Mouse (Mus musculus) retina, embryonic 14.5 days (tissue): ENCODE measurements around the gene Adgrg6.
A peak's percentile ranks its signal among the peaks of the same experiment; 100 is the strongest.

Experiments
- DNase-seq: peaks from one replicate; pipeline ENCODE4 v3.0.0-alpha.2; 2015; ENCODE audit warnings: low spot score

Adgrg6 gene

GRCm38 (mm10) chr10:14483257-14483656, 62.2 kb downstream of the Adgrg6 start:
- no peak for DNase-seq

- no peak for DNase-seq
Measured at GRCm38 (mm10) chr10:14482483-14482882, 63.0 kb downstream of the Adgrg6 start.

- no peak for DNase-seq
Measured at GRCm38 (mm10) chr10:14480928-14481327, 64.5 kb downstream of the Adgrg6 start.

GRCm38 (mm10) chr10:14476393-14476792, 69.1 kb downstream of the Adgrg6 start:
- DNase-seq, result no peak

- no peak for DNase-seq
Measured at GRCm38 (mm10) chr10:14475641-14476040, 69.8 kb downstream of the Adgrg6 start.

GRCm38 (mm10) chr10:14474541-14475305, 70.7 kb downstream of the Adgrg6 start:
- DNase-seq, result no peak

- DNase-seq, result no peak
Measured at GRCm38 (mm10) chr10:14471039-14471550, 74.4 kb downstream of the Adgrg6 start.

- no peak for DNase-seq
Measured at GRCm38 (mm10) chr10:14468623-14469022, 76.8 kb downstream of the Adgrg6 start.

- DNase-seq, result no peak
Measured at GRCm38 (mm10) chr10:14463796-14464511, 81.5 kb downstream of the Adgrg6 start.

- no peak for DNase-seq
Measured at GRCm38 (mm10) chr10:14460933-14461514, 84.4 kb downstream of the Adgrg6 start.

GRCm38 (mm10) chr10:14460252-14460932, 85.1 kb downstream of the Adgrg6 start:
- no peak for DNase-seq

- no peak for DNase-seq
Measured at GRCm38 (mm10) chr10:14459819-14460218, 85.6 kb downstream of the Adgrg6 start.

- no peak for DNase-seq
Measured at GRCm38 (mm10) chr10:14459330-14459729, 86.1 kb downstream of the Adgrg6 start.

- no peak for DNase-seq
Measured at GRCm38 (mm10) chr10:14454481-14454880, 91.0 kb downstream of the Adgrg6 start.

- peak; percentile 66 for DNase-seq
Measured at GRCm38 (mm10) chr10:14451811-14452210, 93.6 kb downstream of the Adgrg6 start.

- peak; percentile 29 for DNase-seq
Measured at GRCm38 (mm10) chr10:14450073-14450472, 95.4 kb downstream of the Adgrg6 start.

- DNase-seq, result no peak
Measured at GRCm38 (mm10) chr10:14445590-14446291, 99.7 kb downstream of the Adgrg6 start.

GRCm38 (mm10) chr10:14440860-14441579, 104.4 kb downstream of the Adgrg6 start:
- DNase-seq, result no peak

- DNase-seq, result peak; percentile 59
Measured at GRCm38 (mm10) chr10:14404070-14404469, 141.4 kb downstream of the Adgrg6 start.

- no peak for DNase-seq
Measured at GRCm38 (mm10) chr10:14401744-14402143, 143.7 kb downstream of the Adgrg6 start.
